Mouse (Mus musculus): ENCODE data around the gene Pradc1. TPM values are rescaled to one million over a fixed set of nuclear protein-coding genes. Genes with fewer than 3 reads are reported as not detected.

Pradc1 gene
- polyA plus RNA-seq, 1 experiment, result 16.3 TPM

Other genes starting within 250 kb of the Pradc1 start
- gene Sfxn5, start 118.5 kb downstream of the Pradc1 start, polyA plus RNA-seq (2012; ENCODE audit: insufficient read depth, insufficient read length, missing spikeins), result 51.9 and 66.8 TPM in 2 replicates
- 10.0 and 10.3 TPM in 2 replicates for gene Rab11fip5, start 77.3 kb downstream of the Pradc1 start, polyA plus RNA-seq (2012; ENCODE audit: insufficient read depth, insufficient read length, missing spikeins)
- not detected in 2 replicates for gene Noto, start 28.1 kb downstream of the Pradc1 start, polyA plus RNA-seq (2012; ENCODE audit: insufficient read depth, insufficient read length, missing spikeins)
- 8.3 and 12.7 TPM in 2 replicates for gene Smyd5, start 20.0 kb downstream of the Pradc1 start, polyA plus RNA-seq (2012; ENCODE audit: insufficient read depth, insufficient read length, missing spikeins)
- 85.6 and 142 TPM in 2 replicates for gene Cct7, start 456 bp downstream of the Pradc1 start, polyA plus RNA-seq (2012; ENCODE audit: insufficient read depth, insufficient read length, missing spikeins)
- not detected in 2 replicates for gene Fbxo41, start 51.0 kb upstream of the Pradc1 start, polyA plus RNA-seq (2012; ENCODE audit: insufficient read depth, insufficient read length, missing spikeins)
- not detected in 2 replicates for gene Egr4, start 61.6 kb upstream of the Pradc1 start, polyA plus RNA-seq (2012; ENCODE audit: insufficient read depth, insufficient read length, missing spikeins)
- gene Alms1, start 135.6 kb upstream of the Pradc1 start, polyA plus RNA-seq (2012; ENCODE audit: insufficient read depth, insufficient read length, missing spikeins), result 0.59 and 0.71 TPM in 2 replicates

Data from brown adipose tissue, adult 24 weeks (tissue).